Mouse (Mus musculus) liver, adult 2 months (tissue): ENCODE measurements around the gene Rab3gap2. TPM values are rescaled to one million over a fixed set of nuclear protein-coding genes. Genes with fewer than 3 reads are reported as not detected.

Experiments used
- DNase-seq: peaks from one replicate; pipeline ENCODE4 v3.0.0-alpha.2; 2011; ENCODE audit warnings: low read depth, low spot score; ENCODE audit errors: extremely low read depth
- H3K27ac ChIP-seq: fragments of 200-500 bp; replicated peaks from 2 replicates; pipeline ENCODE4 v1.5.1; 2012; ENCODE audit warnings: low read depth, mild to moderate bottlenecking, control low read depth, inconsistent platforms, low read length; ENCODE audit not compliant: insufficient read depth
- H3K27me3 ChIP-seq: fragments of 200-500 bp; 2 replicates; pipeline ENCODE4 v1.6.1; 2012; ENCODE audit warnings: mild to moderate bottlenecking, moderate library complexity, low read length, inconsistent platforms; ENCODE audit not compliant: control insufficient read depth, insufficient read depth
- H3K36me3 ChIP-seq: fragments of 200-500 bp; 2 replicates; pipeline ENCODE4 v1.6.1; 2012; ENCODE audit warnings: low read length, inconsistent platforms; ENCODE audit not compliant: control insufficient read depth, insufficient read depth
- H3K4me1 ChIP-seq: fragments of 200-500 bp; 2 replicates; pipeline ENCODE4 v1.6.1; 2011; ENCODE audit warnings: low read length; ENCODE audit not compliant: control insufficient read depth, insufficient read depth
- H3K4me3 ChIP-seq: fragments of 200-500 bp; 2 replicates; pipeline ENCODE4 v1.5.1; 2011; ENCODE audit warnings: low read depth, mild to moderate bottlenecking, control low read depth, low read length, moderate library complexity; ENCODE audit not compliant: insufficient read depth
- H3K79me2 ChIP-seq: fragments of 200-500 bp; 2 replicates; pipeline ENCODE4 v1.6.1; 2012; ENCODE audit warnings: inconsistent platforms, mild to moderate bottlenecking, low read length, moderate library complexity; ENCODE audit not compliant: control insufficient read depth, insufficient read depth
- H3K9ac ChIP-seq: fragments of 200-500 bp; 2 replicates; pipeline ENCODE4 v1.6.1; 2012; ENCODE audit warnings: low read depth, mild to moderate bottlenecking, control low read depth, inconsistent platforms, low read length
- CTCF ChIP-seq: fragments of 200-500 bp; IDR thresholded peaks from 2 replicates; pipeline ENCODE4 v1.5.1; 2011; ENCODE audit warnings: low read depth, low read length, control low read depth
- POLR2A ChIP-seq: fragments of 200-500 bp; IDR thresholded peaks from 2 replicates; pipeline ENCODE4 v1.6.1; 2011; ENCODE audit warnings: low read length, control low read depth; ENCODE audit not compliant: insufficient read depth; ENCODE audit errors: extremely low read depth
- WGBS: fragments of 180-500 bp; shearing (Covaris S2); methylation state at CpG from one replicate; pipeline ENCODE4 v1.1.7; 2018; 5-methylcytosine and 5-hydroxymethylcytosine counted together
- polyA plus RNA-seq: library from polyadenylated mRNA; depleted of rRNA; stranded (reverse); fragments of >200 nt; gene quantifications from 2 replicates; pipeline ENCODE4 v1.2.3, GENCODE M21; 2012
- total RNA-seq: library from RNA; depleted of rRNA; stranded (reverse); fragments of >200 nt; gene quantifications from 2 replicates; pipeline ENCODE4 v1.2.3, GENCODE M21; 2014

Gene Rab3gap2
- total and polyA plus RNA-seq, 2 experiments: 9.3 to 12.4 TPM

DNA sequence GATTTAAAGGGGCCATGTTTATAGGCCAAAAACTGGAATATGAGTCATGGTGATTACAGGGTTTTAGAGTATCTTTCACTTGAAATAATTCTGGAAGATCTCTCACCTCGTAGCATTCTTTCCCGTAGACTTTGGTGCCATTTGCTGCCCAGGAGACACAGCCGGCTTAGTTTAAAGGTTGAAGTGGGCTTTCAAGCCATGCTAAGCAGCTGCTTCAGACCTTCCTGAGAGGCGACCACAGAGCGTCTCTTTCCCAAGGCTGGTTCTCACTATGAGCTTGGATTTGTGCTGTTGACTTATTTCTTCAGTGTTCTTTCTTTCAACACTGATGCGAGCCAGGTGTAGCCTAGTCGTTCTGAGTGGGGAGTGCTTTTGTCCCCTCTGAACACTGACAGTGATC lies 23.8 kb downstream of the Rab3gap2 start:
- no peak overlapping the region for H3K9ac ChIP-seq
- peaks cover 23% of the 10 kb centered on the region; the same call in 1 of the 2 replicates for H3K79me2 ChIP-seq
- 91% methylated on average over 7 of the region's 7 CpGs for WGBS
- no peaks in the 10 kb centered on the region for H3K27me3 ChIP-seq
- TF ChIP-seq POLR2A: no peak
- TF ChIP-seq CTCF: no peak
- H3K4me1 ChIP-seq: no peaks in the 10 kb centered on the region
- no peak for DNase-seq
- H3K27ac ChIP-seq: no peak overlapping the region
- H3K36me3 ChIP-seq: peaks cover 20% of the 10 kb centered on the region
- no peak overlapping the region for H3K4me3 ChIP-seq

DNA sequence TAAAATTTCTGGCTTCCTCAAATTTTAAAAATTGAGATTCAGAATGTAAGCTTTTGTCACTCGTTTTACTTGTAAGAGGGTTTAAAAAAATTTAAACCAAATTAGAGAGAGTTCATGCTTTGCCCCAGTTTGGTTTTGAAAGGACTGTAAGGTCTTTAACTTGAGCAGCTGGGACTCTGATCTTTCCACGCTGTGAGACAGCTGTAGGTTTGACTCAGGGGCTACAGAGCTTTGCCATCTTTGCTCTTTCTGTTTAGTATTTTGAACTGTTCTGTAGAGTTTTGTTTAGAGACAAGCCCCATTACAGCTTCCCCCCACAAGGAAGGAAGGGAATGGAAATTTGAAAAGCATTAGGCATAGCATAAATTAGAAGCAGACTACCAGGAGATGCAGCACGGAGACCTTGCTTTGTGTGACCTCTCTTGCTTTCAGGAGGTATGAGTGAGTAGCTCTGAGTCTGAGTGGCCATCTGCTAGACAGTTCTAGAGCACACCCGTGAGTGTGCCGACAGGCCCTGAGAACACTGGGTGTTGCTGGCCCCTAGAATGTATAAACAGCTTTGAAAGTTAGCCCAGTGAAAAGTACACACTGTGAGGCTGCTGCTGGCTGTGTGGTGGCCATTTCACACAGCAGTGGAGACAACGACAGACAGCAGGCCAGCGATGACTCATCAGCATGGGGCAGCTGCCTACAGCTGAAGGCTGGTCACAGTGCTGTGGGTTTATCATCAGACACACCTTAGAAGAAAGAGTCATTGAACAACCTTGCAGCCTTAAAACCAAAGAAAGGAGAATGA lies 25.7 kb downstream of the Rab3gap2 start:
- 49% methylated on average over 7 of the region's 7 CpGs for WGBS
- H3K27ac ChIP-seq: no peak overlapping the region

DNA sequence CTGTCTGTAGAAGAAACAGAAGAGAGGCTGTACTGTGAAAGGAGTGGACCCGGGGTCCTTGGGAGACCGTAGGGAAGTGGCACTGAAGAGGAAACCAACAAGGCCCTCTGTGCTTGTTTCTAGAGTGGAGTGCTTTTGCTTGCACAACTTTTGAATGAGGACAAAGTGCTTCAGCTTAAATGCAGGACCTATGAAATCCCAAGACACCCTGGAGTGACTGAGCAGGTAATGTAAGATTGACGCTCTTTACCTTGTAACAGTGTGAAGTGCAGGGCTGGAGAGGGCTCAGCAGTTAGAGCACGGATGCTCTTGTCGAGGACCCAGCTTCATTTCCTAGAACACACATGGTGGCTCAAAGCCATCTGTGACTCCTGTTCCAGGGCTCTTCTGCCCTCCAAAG lies 31.9 kb downstream of the Rab3gap2 start:
- Histone ChIP-seq H3K4me1 (no peaks in the 10 kb centered on the region), H3K9ac (no peak overlapping the region), H3K4me3 (no peak overlapping the region), H3K79me2 (no peaks in the 10 kb centered on the region; the same call in 1 of the 2 replicates), H3K27ac (no peak overlapping the region), H3K27me3 (no peaks in the 10 kb centered on the region), H3K36me3 (peaks cover 36% of the 10 kb centered on the region)
- no peak for DNase-seq
- TF ChIP-seq POLR2A (no peak), CTCF (no peak)
- 92% methylated on average over 5 of the region's 5 CpGs for WGBS

More for the DNA sequence above, 25.7 kb downstream of the Rab3gap2 start:
- TF ChIP-seq POLR2A (no peak), CTCF (no peak)
- H3K36me3 ChIP-seq: peaks cover 16% of the 10 kb centered on the region; the same call in 1 of the 2 replicates
- peaks cover 22% of the 10 kb centered on the region; the same call in 1 of the 2 replicates for H3K79me2 ChIP-seq
- H3K4me3 ChIP-seq: no peak overlapping the region
- no peak for DNase-seq
- no peak overlapping the region for H3K9ac ChIP-seq
- H3K27me3 ChIP-seq: no peaks in the 10 kb centered on the region
- no peaks in the 10 kb centered on the region for H3K4me1 ChIP-seq

- H3K36me3 ChIP-seq: peaks cover 40% of the 10 kb centered on the region
- DNase-seq: peak; percentile 37
- H3K4me1 ChIP-seq: no peaks in the 10 kb centered on the region
- H3K79me2 ChIP-seq: no peaks in the 10 kb centered on the region; the same call in 1 of the 2 replicates
- no peaks in the 10 kb centered on the region for H3K27me3 ChIP-seq
- H3K27ac ChIP-seq: no peak overlapping the region
- 76% methylated on average over 4 of the region's 4 CpGs for whole genome bisulfite sequencing
- no peak overlapping the region for H3K9ac ChIP-seq
- H3K4me3 ChIP-seq: no peak overlapping the region
- no peak for TF ChIP-seq POLR2A
- peak; percentile 22; the same call in 1 of the 2 replicates for TF ChIP-seq CTCF
Observed at GRCm38 (mm10) chr1:185236530-185236929, 32.6 kb downstream of the Rab3gap2 start.

DNA sequence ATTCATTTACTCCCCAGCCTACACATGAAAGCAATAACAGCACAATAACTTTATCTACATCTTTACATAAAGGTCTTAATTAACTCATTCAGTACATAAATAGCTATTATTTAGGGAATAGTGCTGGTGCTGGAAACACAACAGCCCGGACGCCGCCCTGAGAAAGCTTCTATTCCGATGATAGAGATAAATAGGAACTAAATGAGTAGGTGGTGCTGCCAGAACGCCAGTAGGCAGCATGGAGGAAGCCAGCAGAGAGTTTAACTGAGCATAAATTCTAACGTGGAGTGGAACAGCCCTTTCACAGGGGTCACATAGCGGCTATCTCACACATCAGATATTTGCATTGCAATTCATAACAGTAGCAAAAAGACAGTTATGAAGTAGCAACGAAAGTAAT lies 39.1 kb downstream of the Rab3gap2 start:
- WGBS: 93% methylated on average over 8 of the region's 8 CpGs
- H3K4me3 ChIP-seq: no peak overlapping the region
- H3K27me3 ChIP-seq: no peaks in the 10 kb centered on the region
- no peaks in the 10 kb centered on the region for H3K4me1 ChIP-seq
- no peak overlapping the region for H3K9ac ChIP-seq
- TF ChIP-seq CTCF: no peak
- no peak for TF ChIP-seq POLR2A
- H3K36me3 ChIP-seq: peaks cover 46% of the 10 kb centered on the region
- no peak overlapping the region for H3K27ac ChIP-seq
- no peak for DNase-seq
- H3K79me2 ChIP-seq: no peaks in the 10 kb centered on the region

- H3K79me2 ChIP-seq: no peaks in the 10 kb centered on the region
- H3K36me3 ChIP-seq: peaks cover 42% of the 10 kb centered on the region
- TF ChIP-seq CTCF (no peak), POLR2A (no peak)
Observed at GRCm38 (mm10) chr1:185245456-185245855, 41.5 kb downstream of the Rab3gap2 start.

More at GRCm38 (mm10) chr1:185245456-185245855, 41.5 kb downstream of the Rab3gap2 start:
- no peak overlapping the region for H3K9ac ChIP-seq
- no peaks in the 10 kb centered on the region; the same call in 1 of the 2 replicates for H3K4me1 ChIP-seq
- no peaks in the 10 kb centered on the region for H3K27me3 ChIP-seq
- no peak for DNase-seq
- H3K27ac ChIP-seq: no peak overlapping the region
- no peak overlapping the region for H3K4me3 ChIP-seq
- 87% methylated on average over 7 of the region's 7 CpGs for WGBS
